In the genomic region with DNA sequence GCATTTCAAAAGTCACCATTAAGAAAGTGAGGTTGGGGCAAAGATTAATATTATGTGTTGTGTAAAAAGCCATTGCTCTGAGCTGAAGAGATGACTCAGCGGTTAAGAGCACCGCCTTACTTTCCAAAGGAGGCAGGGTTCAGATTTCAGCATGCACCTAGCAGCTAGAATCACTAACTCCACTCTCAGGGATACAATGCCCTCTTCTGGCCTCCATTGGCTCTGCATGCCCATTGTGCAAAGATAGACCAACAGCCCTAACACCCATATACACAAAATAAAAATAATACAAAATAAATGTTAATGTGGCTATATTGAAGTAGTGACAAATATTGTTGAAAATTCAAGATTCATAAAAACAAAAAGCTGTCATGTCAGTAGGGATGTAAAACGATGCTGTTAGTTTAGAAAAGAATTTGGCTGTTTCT, we compare ENCODE assay signal across 7 mouse cellular contexts. TPM values are rescaled to one million over a fixed set of nuclear protein-coding genes. Genes with fewer than 3 reads are reported as not detected.
DNase-seq lines count a peak whose midpoint lies in the region.

No protein-coding gene starts in this region.

- DNase-seq in ES-CJ7 (ENCODE audit: low read depth, low spot score) = peak; percentile 91
- DNase-seq in adrenal gland, adult 18-20 months (ENCODE audit: low spot score in 2 of 2) = peak; percentile 62 to 69
- DNase-seq in embryo, embryonic 10.5 days (ENCODE audit: low spot score) = peak; percentile 90
- peak; percentile 84 to 87 for DNase-seq in heart, postnatal 10 days
- peak; percentile 59 to 67 for DNase-seq in layer of hippocampus, postnatal 10 days (ENCODE audit: low spot score in 2 of 2)
- peak; percentile 63 to 82 for DNase-seq in lung, postnatal 4 days
- peak; percentile 60 for DNase-seq in spleen, adult 12 weeks (ENCODE audit: low spot score)

- intact Hi-C loops in heart, postnatal 10 days (cut with DNase I) = loop anchor here (2.0 to 5.0 kb wide), 3 partner anchors 52 to 195 kb away; no protein-coding TSS in a partner anchor

RNA-seq across cellular contexts. Expression of a gene that starts 1.4 kb away (rescaled TPM):
- total RNA-seq in adrenal gland, adult 18-20 months (2021) = 100 to 1,000 TPM in 1 of 2 experiments, 10 to 100 TPM in 1; 85.6 to 103 TPM
- total RNA-seq in heart, postnatal 10 days (2021) = 10 to 100 TPM; 41.1 to 45.1 TPM
- total RNA-seq in layer of hippocampus, postnatal 10 days (2021) = 100 to 1,000 TPM in 1 of 2 experiments, 10 to 100 TPM in 1; 92.4 to 104 TPM

RNA-seq across cellular contexts. Expression of a gene that starts 13.4 kb away (rescaled TPM):
- total RNA-seq in adrenal gland, adult 18-20 months (2021) = 1 to 10 TPM in 1 of 2 experiments, under 1 TPM in 1; 0.33 to 1.6 TPM
- 1 to 10 TPM; 1.2 to 1.3 TPM for total RNA-seq in heart, postnatal 10 days (2021)
- total RNA-seq in layer of hippocampus, postnatal 10 days (2021) = not detected

RNA-seq across cellular contexts. Expression of a gene that starts 14.8 kb away (rescaled TPM):
- under 1 TPM in 1 of 2 experiments, not detected in 1; 0.93 TPM for total RNA-seq in adrenal gland, adult 18-20 months (2021)
- 1 to 10 TPM in 1 of 2 experiments, under 1 TPM in 1; 0.77 to 1.5 TPM for total RNA-seq in heart, postnatal 10 days (2021)
- not detected for total RNA-seq in layer of hippocampus, postnatal 10 days (2021)

RNA-seq across cellular contexts. Expression of a gene that starts 42.6 kb away (rescaled TPM):
- 1 to 10 TPM in 1 of 2 experiments, under 1 TPM in 1; 0.27 to 2.0 TPM for total RNA-seq in adrenal gland, adult 18-20 months (2021)
- total RNA-seq in heart, postnatal 10 days (2021) = 1 to 10 TPM; 2.0 to 2.4 TPM
- total RNA-seq in layer of hippocampus, postnatal 10 days (2021) = not detected

RNA-seq across cellular contexts. Expression of a gene that starts 46.3 kb away (rescaled TPM):
- total RNA-seq in adrenal gland, adult 18-20 months (2021) = 100 to 1,000 TPM; 593 to 763 TPM
- 1,000 to 10,000 TPM; 1,370 to 1,379 TPM for total RNA-seq in heart, postnatal 10 days (2021)
- 100 to 1,000 TPM; 394 to 460 TPM for total RNA-seq in layer of hippocampus, postnatal 10 days (2021)

Comparison
In these comparisons a context has a peak if more than half of its experiments do, and no peak if none do; other contexts are left out.
1. Peak in every context shown above with its lines: DNase-seq.